Mouse (Mus musculus): ENCODE data around the gene Lcmt1. TPM values are rescaled to one million over a fixed set of nuclear protein-coding genes. Genes with fewer than 3 reads are reported as not detected.

The Lcmt1 gene
- polyA plus RNA-seq, 1 experiment, result 57.4 TPM

- DNase-seq (ENCODE audit: low read depth), result no peak
Observed at GRCm38 (mm10) chr7:123360185-123360584, 9.4 kb upstream of the Lcmt1 start.

GRCm38 (mm10) chr7:123361229-123361980, 8.2 kb upstream of the Lcmt1 start:
- no peak for DNase-seq (ENCODE audit: low read depth)

GRCm38 (mm10) chr7:123362806-123363205, 6.8 kb upstream of the Lcmt1 start:
- DNase-seq (ENCODE audit: low read depth), result no peak

- no peak for DNase-seq (ENCODE audit: low read depth)
Observed at GRCm38 (mm10) chr7:123363971-123364370, 5.6 kb upstream of the Lcmt1 start.

GRCm38 (mm10) chr7:123365876-123366741, 3.5 kb upstream of the Lcmt1 start:
- no peak for DNase-seq (ENCODE audit: low read depth)

GRCm38 (mm10) chr7:123366806-123367205, 2.8 kb upstream of the Lcmt1 start:
- no peak for DNase-seq (ENCODE audit: low read depth)

GRCm38 (mm10) chr7:123367218-123368150, 2.1 kb upstream of the Lcmt1 start:
- no peak for DNase-seq (ENCODE audit: low read depth)

GRCm38 (mm10) chr7:123368187-123368586, 1.4 kb upstream of the Lcmt1 start:
- no peak for DNase-seq (ENCODE audit: low read depth)

GRCm38 (mm10) chr7:123368778-123369746, 522 bp upstream of the Lcmt1 start:
- DNase-seq (ENCODE audit: low read depth), result no peak

- DNase-seq (ENCODE audit: low read depth), result no peak
Observed at GRCm38 (mm10) chr7:123370700-123371099, 1.1 kb downstream of the Lcmt1 start.

- no peak for DNase-seq (ENCODE audit: low read depth)
Observed at GRCm38 (mm10) chr7:123371501-123371900, 1.9 kb downstream of the Lcmt1 start.

- peak; percentile 82 for DNase-seq (ENCODE audit: low read depth)
Observed at GRCm38 (mm10) chr7:123377443-123378400, 8.1 kb downstream of the Lcmt1 start.

- DNase-seq (ENCODE audit: low read depth), result no peak
Observed at GRCm38 (mm10) chr7:123385693-123386407, 16.3 kb downstream of the Lcmt1 start.

- no peak for DNase-seq (ENCODE audit: low read depth)
Observed at GRCm38 (mm10) chr7:123389686-123390280, 20.2 kb downstream of the Lcmt1 start.

GRCm38 (mm10) chr7:123394271-123394670, 24.7 kb downstream of the Lcmt1 start:
- DNase-seq (ENCODE audit: low read depth), result no peak

GRCm38 (mm10) chr7:123396900-123397299, 27.3 kb downstream of the Lcmt1 start:
- DNase-seq (ENCODE audit: low read depth), result no peak

GRCm38 (mm10) chr7:123397369-123397768, 27.8 kb downstream of the Lcmt1 start:
- DNase-seq (ENCODE audit: low read depth), result no peak

- no peak for DNase-seq (ENCODE audit: low read depth)
Observed at GRCm38 (mm10) chr7:123397931-123398330, 28.3 kb downstream of the Lcmt1 start.

Data from gonadal fat pad, adult 2 months (tissue).